16 mouse cellular contexts compared by ENCODE assay signal in genomic region chr9:104172342-104172741, GRCm38 (mm10). TPM values are rescaled to one million over a fixed set of nuclear protein-coding genes. Genes with fewer than 3 reads are reported as not detected.
"Had no signal": no experiment of that assay in that cellular context is flagged by ENCODE, and none has a peak within 500 bp of the region (broad histone marks: within the 10 kb centered on the region; RNA-seq: fewer than 3 reads in every experiment).

No protein-coding gene starts in this region.

- ATAC-seq: hindbrain, embryonic 16.5 days; inflammation-experienced regulatory T-cells, adult 6 months; intestine, postnatal 0 days; liver, embryonic 12.5 days; midbrain, embryonic 16.5 days had no signal

- DNase-seq: lung, postnatal 14 days; right cerebral cortex, postnatal 25 days; thymus, postnatal 14 days had no signal

- H3K9me3 ChIP-seq: limb, embryonic 12.5 days; liver, embryonic 12.5 days; lung, embryonic 15.5 days; megakaryocyte, embryonic 14.5 days; neural tube, embryonic 13.5 days had no signal

- H3K4me2 ChIP-seq: limb, embryonic 12.5 days; liver, embryonic 12.5 days; lung, embryonic 15.5 days; midbrain, embryonic 11.5 days; neural tube, embryonic 13.5 days had no signal

- H3K4me3 ChIP-seq: layer of hippocampus, adult 2 months; limb, embryonic 12.5 days; liver, embryonic 12.5 days; lung, embryonic 15.5 days; megakaryocyte, embryonic 14.5 days; neural tube, embryonic 13.5 days had no signal

- H3K9ac ChIP-seq: limb, embryonic 12.5 days; liver, embryonic 12.5 days; lung, embryonic 15.5 days; neural tube, embryonic 13.5 days had no signal

- H3K4me1 ChIP-seq: limb, embryonic 12.5 days; liver, embryonic 12.5 days; lung, embryonic 15.5 days; megakaryocyte, embryonic 14.5 days; neural tube, embryonic 13.5 days had no signal

- H3K27ac ChIP-seq: layer of hippocampus, adult 2 months; limb, embryonic 12.5 days; liver, embryonic 12.5 days; lung, embryonic 15.5 days; macrophage; neural tube, embryonic 13.5 days; stomach, postnatal 0 days had no signal

- H3K27me3 ChIP-seq: limb, embryonic 12.5 days; liver, embryonic 12.5 days; lung, embryonic 15.5 days; megakaryocyte, embryonic 14.5 days; neural tube, embryonic 13.5 days had no signal

RNA-seq across cellular contexts. Expression of gene Ackr4, which starts 45.6 kb away (rescaled TPM):
- polyA plus RNA-seq: macrophage had no signal
